Mouse (Mus musculus) olfactory bulb, adult 2 months (tissue): ENCODE data around the gene Zpr1. TPM values are rescaled to one million over a fixed set of nuclear protein-coding genes. Genes with fewer than 3 reads are reported as not detected.

Experiments used
- H3K27ac ChIP-seq: fragments of 200-500 bp; 2 replicates; pipeline ENCODE4 v1.5.1; 2012; ENCODE audit warnings: low read depth, low read length; ENCODE audit not compliant: insufficient read depth
- H3K4me1 ChIP-seq: fragments of 200-500 bp; 2 replicates; pipeline ENCODE4 v1.6.1; 2012; ENCODE audit warnings: low read length; ENCODE audit not compliant: control insufficient read depth, insufficient read depth
- H3K4me3 ChIP-seq: fragments of 200-500 bp; 2 replicates; pipeline ENCODE4 v1.5.1; 2012; ENCODE audit warnings: mild to moderate bottlenecking, low read depth, low read length, moderate library complexity; ENCODE audit not compliant: insufficient read depth
- CTCF ChIP-seq: fragments of 200-500 bp; IDR thresholded peaks from 2 replicates; pipeline ENCODE4 v1.5.1; 2012; ENCODE audit warnings: low read depth, mild to moderate bottlenecking, low read length, moderate library complexity; ENCODE audit not compliant: insufficient read depth
- POLR2A ChIP-seq: fragments of 200-500 bp; IDR thresholded peaks from 2 replicates; pipeline ENCODE4 v1.6.1; 2012; ENCODE audit warnings: mild to moderate bottlenecking, low read depth, low read length, moderate library complexity; ENCODE audit not compliant: insufficient read depth
- WGBS: fragments of 180-500 bp; shearing (Covaris S2); methylation state at CpG from one replicate; pipeline ENCODE4 v1.1.7; 2018; 5-methylcytosine and 5-hydroxymethylcytosine counted together
- polyA plus RNA-seq: library from polyadenylated mRNA; stranded (reverse); fragments of >200 nt; gene quantifications from 2 replicates; pipeline ENCODE4 v1.2.4, GENCODE M21; 2012; ENCODE audit warnings: low replicate concordance; ENCODE audit not compliant: missing spikeins, insufficient read depth, insufficient read length

Gene Zpr1
- not detected in 2 replicates for polyA plus RNA-seq

DNA sequence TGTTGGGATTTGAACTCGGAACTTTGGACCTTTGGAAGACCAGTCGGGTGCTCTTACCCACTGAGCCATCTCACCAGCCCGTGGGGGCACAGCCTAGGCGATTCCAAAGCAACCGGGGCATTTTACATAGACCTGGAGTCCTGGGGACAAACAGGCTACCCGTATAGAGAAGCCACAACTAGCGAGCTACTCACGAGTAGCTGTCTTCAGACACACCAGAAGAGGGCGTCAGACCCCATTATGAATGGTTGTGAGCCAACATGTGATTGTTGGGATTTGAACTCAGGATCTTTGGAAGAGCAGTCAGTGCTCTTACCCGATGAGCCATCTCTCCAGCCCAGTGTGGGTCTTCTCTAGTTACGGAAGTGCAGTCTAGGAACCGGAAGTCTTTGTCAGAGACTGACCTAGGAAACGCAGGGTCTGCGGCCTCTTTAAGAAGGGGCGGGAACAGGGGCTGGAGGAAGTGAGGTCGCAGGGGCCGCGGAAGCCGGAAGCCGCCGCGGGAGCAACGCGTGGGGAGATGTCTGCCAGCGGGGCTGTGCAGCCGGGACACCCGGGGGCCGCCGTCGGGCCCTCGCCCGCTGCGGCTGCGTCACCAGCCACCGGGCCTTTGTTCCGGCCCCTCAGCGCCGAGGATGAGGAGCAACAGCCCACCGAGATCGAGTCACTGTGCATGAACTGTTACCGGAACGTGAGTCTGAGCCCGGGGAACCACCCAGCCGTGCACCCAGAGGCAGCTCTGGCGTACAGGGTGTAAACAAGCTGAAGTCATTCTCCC, at the start of gene Zpr1:
Gene Zpr1 (plus strand): TSS at position 388 of the 778 bp plus-strand sequence.
- TF ChIP-seq CTCF (no peak), POLR2A (peak; percentile 88)
- 6% methylated on average over 45 of the region's 45 CpGs for WGBS
- H3K4me3 ChIP-seq: peak within 1 kb of the TSS; percentile 85
- 0 out of 2 replicates have a peak, but pooled peaks cover 2% of the 10 kb centered on the region for H3K4me1 ChIP-seq
- H3K27ac ChIP-seq: no peak within 1 kb of the TSS

DNA sequence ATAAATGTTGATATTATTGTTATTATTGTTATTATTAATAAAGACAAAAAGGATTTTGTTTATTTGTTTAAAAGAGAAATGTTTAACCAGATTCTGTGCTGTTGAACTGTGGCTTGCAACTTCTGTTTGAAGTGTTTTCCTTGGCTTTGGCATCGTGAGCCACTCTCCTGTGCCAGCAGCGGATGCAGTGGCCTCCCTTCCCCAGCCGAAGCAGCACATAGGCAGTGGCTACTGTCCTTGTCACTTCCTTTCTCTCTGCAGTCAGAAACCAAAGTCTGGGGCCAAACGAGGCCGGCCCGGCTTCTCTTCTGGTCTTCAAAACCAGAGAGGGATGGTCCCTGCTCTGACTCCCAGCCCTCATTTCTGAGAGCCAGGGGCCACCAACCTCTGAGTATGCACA, 49.8 kb upstream of the Zpr1 start:
- WGBS: 68% methylated on average over 6 of the region's 6 CpGs
- TF ChIP-seq POLR2A (no peak), CTCF (no peak)
- no peaks in the 10 kb centered on the region for H3K4me1 ChIP-seq
- no peak overlapping the region for H3K27ac ChIP-seq
- H3K4me3 ChIP-seq: no peak overlapping the region

DNA sequence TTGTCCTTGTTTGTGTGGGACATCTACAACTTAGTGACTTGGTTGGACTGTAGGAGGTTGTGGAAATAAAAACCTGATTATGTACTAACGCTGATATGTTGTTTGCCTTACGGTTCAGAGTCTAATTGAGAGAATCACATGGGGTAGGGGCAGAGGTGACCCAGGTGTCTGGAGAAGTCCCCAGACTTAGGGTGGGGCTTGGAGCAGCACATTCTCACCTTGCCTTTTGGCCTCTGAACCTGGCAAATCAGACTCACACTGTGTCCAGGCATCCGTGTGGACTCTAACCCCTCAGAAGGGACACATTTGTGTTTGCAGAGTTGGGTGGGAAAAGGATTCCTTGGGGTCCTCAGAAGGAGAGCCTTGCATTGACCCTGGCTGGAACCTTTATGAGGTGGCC, 48.8 kb upstream of the Zpr1 start:
- Histone ChIP-seq H3K4me1 (no peaks in the 10 kb centered on the region), H3K4me3 (no peak overlapping the region), H3K27ac (no peak overlapping the region)
- TF ChIP-seq CTCF (no peak), POLR2A (no peak)
- 83% methylated on average over 3 of the region's 3 CpGs for WGBS

DNA sequence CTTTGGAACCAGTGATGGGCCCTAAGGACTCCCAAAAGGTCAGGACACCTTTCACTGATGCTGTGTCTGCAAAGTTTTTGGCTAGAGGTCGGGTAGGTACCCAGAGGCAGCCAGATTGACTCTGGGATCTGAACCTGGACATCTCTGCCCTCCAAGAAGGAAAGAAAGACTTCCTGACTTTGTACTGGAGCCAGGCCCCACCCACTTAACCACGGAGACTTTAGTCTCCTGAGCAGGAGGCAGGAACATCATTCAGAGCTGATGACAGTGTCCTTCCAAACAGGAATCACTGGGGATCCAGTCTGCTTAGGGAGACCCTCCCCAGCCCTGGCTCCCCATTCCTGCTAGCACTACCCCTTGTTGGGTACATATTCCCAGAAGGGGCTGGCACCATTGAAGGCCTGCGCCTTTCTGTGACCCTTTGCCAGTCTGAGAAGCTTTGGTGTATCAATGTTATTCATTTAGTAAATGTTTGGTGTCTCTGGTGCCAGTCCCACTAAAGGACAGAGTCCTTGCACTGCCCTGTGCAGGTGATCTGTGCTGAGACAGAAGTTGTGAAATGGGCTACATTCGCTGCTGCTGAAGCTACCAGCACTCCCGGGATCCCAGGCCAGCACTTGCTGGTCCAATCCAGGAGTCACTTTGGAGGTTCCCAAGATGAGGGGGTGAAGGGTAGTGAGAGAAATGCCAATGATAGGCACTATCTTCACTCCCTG, 47.8 kb upstream of the Zpr1 start:
- WGBS: 62% methylated on average over 5 of the region's 5 CpGs
- Histone ChIP-seq H3K27ac (no peak overlapping the region), H3K4me1 (peaks cover 1% of the 10 kb centered on the region), H3K4me3 (no peak overlapping the region)
- no peak for TF ChIP-seq CTCF
- TF ChIP-seq POLR2A: no peak

DNA sequence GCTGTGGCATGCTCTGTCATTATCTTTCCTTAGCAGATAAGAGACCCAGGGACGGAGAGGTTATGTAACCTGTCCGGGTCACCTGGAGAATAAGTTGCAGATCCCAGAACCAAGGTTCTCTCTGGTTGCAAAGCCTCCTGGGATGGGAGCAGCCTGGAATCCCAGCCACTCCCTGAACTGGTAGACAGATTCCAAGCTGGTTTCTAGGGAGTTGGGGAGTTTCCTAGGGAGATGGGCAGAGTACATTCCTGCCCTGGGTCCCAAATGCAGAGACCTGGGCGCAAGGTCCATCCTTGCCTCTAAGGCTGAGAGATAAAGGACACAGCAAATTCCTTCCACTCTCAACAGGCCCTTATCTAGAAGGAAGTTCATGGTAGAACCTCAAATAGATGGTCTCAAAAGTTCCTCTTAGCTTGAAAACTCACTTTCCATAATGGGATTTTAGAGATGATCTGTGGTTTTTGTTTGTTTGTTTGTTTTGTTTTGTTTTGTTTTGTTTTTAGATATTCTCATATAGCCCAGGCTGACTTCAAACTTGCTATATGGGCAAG, 45.7 kb upstream of the Zpr1 start:
- Histone ChIP-seq H3K27ac (no peak overlapping the region), H3K4me1 (peaks cover 9% of the 10 kb centered on the region), H3K4me3 (no peak overlapping the region)
- no peak for TF ChIP-seq POLR2A
- no peak for TF ChIP-seq CTCF
- 96% methylated on average over 3 of the region's 3 CpGs for WGBS

DNA sequence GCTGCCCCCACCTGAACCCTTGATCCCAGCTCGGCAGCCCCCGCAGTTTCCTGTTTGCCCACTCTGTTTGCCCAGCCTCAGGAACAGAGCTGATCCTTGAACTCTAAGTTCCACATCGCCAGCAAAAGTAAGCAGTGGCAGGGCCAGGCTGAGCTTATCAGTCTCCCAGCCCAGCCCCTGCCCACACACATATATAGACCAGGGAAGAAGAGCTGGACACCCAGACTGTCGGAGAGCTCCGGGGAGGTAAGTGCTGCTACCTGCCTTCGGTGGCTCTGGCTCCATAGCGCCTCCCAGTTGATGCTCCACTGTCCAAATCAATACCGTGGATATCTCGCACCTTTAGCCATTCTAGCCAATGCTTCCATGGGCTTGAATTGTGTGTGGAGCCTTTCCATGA, 44.4 kb upstream of the Zpr1 start, which contains the start of gene Apoa1:
Gene Apoa1 (plus strand): TSS at position 90 of the 400 bp plus-strand sequence.
- TF ChIP-seq CTCF (no peak), POLR2A (no peak)
- H3K27ac ChIP-seq: no peak within 1 kb of the TSS
- no peak within 1 kb of the TSS for H3K4me3 ChIP-seq
- 70% methylated on average over 9 of the region's 9 CpGs for WGBS
- H3K4me1 ChIP-seq: peaks cover 9% of the 10 kb centered on the region

DNA sequence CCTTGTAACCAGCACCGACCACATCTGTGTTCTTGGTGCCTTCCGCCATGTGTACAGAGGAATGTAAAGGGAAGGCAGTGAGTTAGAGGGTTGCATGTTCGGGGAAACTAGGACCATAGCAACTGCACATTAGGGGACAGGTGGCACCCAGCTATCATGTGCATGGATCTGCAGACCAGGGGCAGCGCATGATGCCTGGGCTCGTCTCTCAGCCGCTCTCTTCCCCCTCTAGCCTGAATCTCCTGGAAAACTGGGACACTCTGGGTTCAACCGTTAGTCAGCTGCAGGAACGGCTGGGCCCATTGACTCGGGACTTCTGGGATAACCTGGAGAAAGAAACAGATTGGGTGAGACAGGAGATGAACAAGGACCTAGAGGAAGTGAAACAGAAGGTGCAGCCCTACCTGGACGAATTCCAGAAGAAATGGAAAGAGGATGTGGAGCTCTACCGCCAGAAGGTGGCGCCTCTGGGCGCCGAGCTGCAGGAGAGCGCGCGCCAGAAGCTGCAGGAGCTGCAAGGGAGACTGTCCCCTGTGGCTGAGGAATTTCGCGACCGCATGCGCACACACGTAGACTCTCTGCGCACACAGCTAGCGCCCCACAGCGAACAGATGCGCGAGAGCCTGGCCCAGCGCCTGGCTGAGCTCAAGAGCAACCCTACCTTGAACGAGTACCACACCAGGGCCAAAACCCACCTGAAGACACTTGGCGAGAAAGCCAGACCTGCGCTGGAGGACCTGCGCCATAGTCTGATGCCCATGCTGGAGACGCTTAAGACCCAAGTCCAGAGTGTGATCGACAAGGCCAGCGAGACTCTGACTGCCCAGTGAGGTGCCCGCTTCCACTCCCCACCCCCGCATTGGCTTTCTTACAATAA, 43.1 kb upstream of the Zpr1 start:
- TF ChIP-seq CTCF: peak; percentile 77
- peak; percentile 47; the same call in 1 of the 2 replicates for TF ChIP-seq POLR2A
- WGBS: 14% methylated on average over 37 of the region's 37 CpGs
- Histone ChIP-seq H3K27ac (peak overlapping the region; percentile 29), H3K4me3 (peak overlapping the region; percentile 49), H3K4me1 (peaks cover 9% of the 10 kb centered on the region)

DNA sequence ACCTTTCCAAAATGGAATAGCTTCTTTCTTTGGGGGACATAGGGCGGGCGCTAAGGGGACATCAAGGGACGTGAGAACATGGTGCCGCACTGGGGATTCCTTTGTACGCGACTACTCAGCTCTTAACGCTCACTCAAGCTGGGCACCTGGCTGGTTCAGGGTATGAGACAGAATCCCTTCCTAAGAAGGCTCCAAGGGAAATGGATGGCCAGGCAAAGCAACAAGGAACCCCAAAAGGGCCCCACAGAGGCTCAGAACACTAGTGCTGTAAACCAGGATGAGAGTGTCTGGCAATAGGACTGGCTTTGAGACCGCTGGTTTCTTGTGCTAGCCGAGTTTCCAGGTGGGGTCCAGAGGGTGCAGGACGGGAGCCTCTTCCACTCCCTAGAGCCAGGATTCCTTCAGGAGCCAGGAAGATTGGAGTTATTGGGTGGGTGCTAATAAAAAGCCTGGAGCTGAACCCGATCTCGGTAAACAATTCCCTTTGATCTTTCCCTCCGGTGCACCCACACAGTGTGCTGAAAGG, 42.4 kb upstream of the Zpr1 start:
- peaks cover 9% of the 10 kb centered on the region for H3K4me1 ChIP-seq
- H3K4me3 ChIP-seq: peak overlapping the region; percentile 49
- 26% methylated on average over 13 of the region's 13 CpGs for WGBS
- no peak for TF ChIP-seq POLR2A
- no peak for TF ChIP-seq CTCF
- H3K27ac ChIP-seq: peak overlapping the region; percentile 29; the same call in 1 of the 2 replicates
